Mouse (Mus musculus) hindbrain, embryonic 11.5 days (tissue): ENCODE results near the gene Ugt1a8. TPM values are rescaled to one million over a fixed set of nuclear protein-coding genes. Genes with fewer than 3 reads are reported as not detected.

Experiments used
- ATAC-seq: fragments of 200-750 bp; cut with Nextera tagmentation; 2 replicates; pipeline ENCODE4 v1.8.0; 2017; ENCODE audit warnings: mild to moderate bottlenecking, moderate TSS enrichment, moderate library complexity; ENCODE audit not compliant: low FRiP score
- DNase-seq: peaks from one replicate; pipeline ENCODE4 v3.0.0-alpha.2; 2015; ENCODE audit warnings: low spot score
- H3K27ac ChIP-seq: fragments of 300-500 bp; sonication (generic); 2 replicates; pipeline ENCODE4 v1.5.1; 2014; ENCODE audit warnings: mild to moderate bottlenecking, low read depth, low read length
- H3K27me3 ChIP-seq: fragments of 300-500 bp; sonication (generic); 2 replicates; pipeline ENCODE4 v1.6.1; 2014; ENCODE audit warnings: mild to moderate bottlenecking, low read length, moderate library complexity, mixed read lengths; ENCODE audit not compliant: control insufficient read depth, insufficient read depth
- H3K36me3 ChIP-seq: fragments of 300-500 bp; sonication (generic); 2 replicates; pipeline ENCODE4 v1.6.1; 2014; ENCODE audit warnings: mild to moderate bottlenecking, low read length, moderate library complexity, mixed read lengths; ENCODE audit not compliant: control insufficient read depth, insufficient read depth
- H3K4me1 ChIP-seq: fragments of 300-500 bp; sonication (generic); replicated peaks from 2 replicates; pipeline ENCODE4 v1.6.1; 2014; ENCODE audit warnings: low read length, mixed read lengths; ENCODE audit not compliant: control insufficient read depth, insufficient read depth
- H3K4me2 ChIP-seq: fragments of 300-500 bp; sonication (generic); replicated peaks from 2 replicates; pipeline ENCODE4 v1.6.1; 2014; ENCODE audit warnings: mild to moderate bottlenecking, low read depth, low read length
- H3K4me3 ChIP-seq: fragments of 300-500 bp; sonication (generic); 2 replicates; pipeline ENCODE4 v1.5.1; 2014; ENCODE audit warnings: low read depth, low read length
- H3K9ac ChIP-seq: fragments of 300-500 bp; sonication (generic); 2 replicates; pipeline ENCODE4 v1.6.1; 2014; ENCODE audit warnings: low read depth, low read length
- H3K9me3 ChIP-seq: fragments of 300-500 bp; sonication (generic); 2 replicates; pipeline ENCODE4 v1.6.1; 2016; ENCODE audit warnings: low read length; ENCODE audit not compliant: control insufficient read depth
- WGBS: fragments of 180-500 bp; shearing (Covaris S2); extraction: QIAGEN DNeasy Blood & Tissue Kit; methylation state at CpG from one replicate; pipeline ENCODE4 v1.1.7; 2014; 5-methylcytosine and 5-hydroxymethylcytosine counted together
- polyA plus RNA-seq: library from polyadenylated mRNA; unstranded; fragments of >200 nt; fragmentation: Nextera tagmentation; extraction: Ambion mirVana; gene quantifications from 2 replicates; pipeline ENCODE4 v1.2.1, GENCODE M21; 2014

Gene Ugt1a8
- polyA plus RNA-seq, 1 experiment from 2014 or later, result not detected

DNA sequence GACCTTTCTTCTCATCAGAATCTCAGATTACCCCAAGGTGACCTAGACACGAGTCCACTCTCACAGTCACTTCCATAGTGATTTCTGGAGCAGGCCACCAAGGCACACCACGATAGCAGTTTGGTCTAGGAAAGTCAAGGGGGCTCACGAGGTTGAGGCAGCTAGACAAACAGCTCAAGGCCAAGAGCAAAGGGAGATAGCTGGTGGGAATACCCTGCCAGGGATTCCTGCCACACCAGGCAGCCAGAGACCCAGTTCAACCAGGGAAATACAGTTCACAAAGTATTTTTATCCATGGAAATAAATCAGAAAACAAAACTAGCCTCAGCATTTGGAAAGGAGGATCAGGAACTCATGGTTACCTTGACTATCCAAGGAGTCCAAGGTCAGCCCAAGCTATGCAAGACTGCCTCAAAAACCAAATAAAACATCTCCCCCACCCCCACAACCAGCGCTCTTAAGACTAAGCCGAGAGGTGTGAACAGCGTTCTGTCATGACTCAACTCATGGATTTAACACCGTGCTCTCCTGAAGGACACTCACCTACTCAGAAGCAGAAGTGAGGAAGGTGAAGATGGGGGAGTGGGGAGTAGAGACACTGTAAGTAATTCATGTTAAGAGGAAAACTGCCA is 176.7 kb downstream of the Ugt1a8 start:
- H3K27me3 ChIP-seq, result no peaks in the 10 kb centered on the region
- no peak overlapping the region for H3K4me3 ChIP-seq
- 90% methylated on average over 7 of the region's 7 CpGs for WGBS
- H3K9ac ChIP-seq, result no peak overlapping the region
- no peak overlapping the region for H3K27ac ChIP-seq
- no peak for DNase-seq
- H3K9me3 ChIP-seq, result peaks cover 22% of the 10 kb centered on the region
- ATAC-seq, result no peak
- H3K4me2 ChIP-seq, result no peak overlapping the region
- H3K4me1 ChIP-seq, result no peaks in the 10 kb centered on the region
- H3K36me3 ChIP-seq, result peaks cover 77% of the 10 kb centered on the region

DNA sequence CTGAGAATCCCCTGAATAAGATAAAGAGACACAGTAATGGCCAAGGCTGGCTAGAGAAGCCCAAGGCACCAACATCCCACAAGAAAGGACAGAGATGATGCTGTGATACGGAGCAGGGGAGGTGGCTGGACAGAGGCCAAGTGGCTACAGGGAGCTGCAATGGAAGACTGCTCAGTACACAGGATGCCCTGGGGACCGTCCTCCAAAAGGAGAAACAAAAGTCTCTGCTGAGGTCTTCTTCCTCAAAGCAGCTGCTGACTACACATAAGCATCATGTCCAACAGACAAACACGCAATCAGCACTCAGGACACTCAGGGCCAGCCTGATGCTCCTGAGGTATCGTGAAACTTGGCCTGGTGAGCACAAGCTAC is 177.2 kb downstream of the Ugt1a8 start:
- Histone ChIP-seq H3K27ac (no peak overlapping the region), H3K4me2 (no peak overlapping the region), H3K9ac (no peak overlapping the region), H3K4me3 (no peak overlapping the region), H3K36me3 (peaks cover 81% of the 10 kb centered on the region), H3K9me3 (peaks cover 20% of the 10 kb centered on the region), H3K27me3 (no peaks in the 10 kb centered on the region), H3K4me1 (no peaks in the 10 kb centered on the region)
- ATAC-seq, result no peak
- 77% methylated on average over 4 of the region's 4 CpGs for WGBS
- DNase-seq, result no peak

GRCm38 (mm10) chr1:88266123-88266522 is 178.5 kb downstream of the Ugt1a8 start:
- Histone ChIP-seq H3K27me3 (no peaks in the 10 kb centered on the region), H3K9ac (no peak overlapping the region), H3K4me1 (no peaks in the 10 kb centered on the region), H3K4me3 (no peak overlapping the region), H3K36me3 (peaks cover 81% of the 10 kb centered on the region), H3K9me3 (peaks cover 12% of the 10 kb centered on the region), H3K27ac (no peak overlapping the region), H3K4me2 (no peak overlapping the region)
- 88% methylated on average over 13 of the region's 13 CpGs for WGBS
- DNase-seq (no peak), ATAC-seq (no peak)

- no peaks in the 10 kb centered on the region for H3K27me3 ChIP-seq
- H3K4me1 ChIP-seq, result no peaks in the 10 kb centered on the region
- H3K9ac ChIP-seq, result no peak overlapping the region
- H3K4me2 ChIP-seq, result no peak overlapping the region
- peaks cover 84% of the 10 kb centered on the region for H3K36me3 ChIP-seq
- WGBS, result 94% methylated on average over 6 of the region's 6 CpGs
- DNase-seq, result no peak
- no peak overlapping the region for H3K4me3 ChIP-seq
- H3K27ac ChIP-seq, result no peak overlapping the region
- peaks cover 10% of the 10 kb centered on the region; the same call in 1 of the 2 replicates for H3K9me3 ChIP-seq
- peak; percentile 20; the same call in 1 of the 2 replicates for ATAC-seq
Observed at GRCm38 (mm10) chr1:88267489-88267888, 179.9 kb downstream of the Ugt1a8 start.

- Histone ChIP-seq H3K9ac (no peak overlapping the region), H3K4me1 (no peaks in the 10 kb centered on the region), H3K4me3 (no peak overlapping the region), H3K27ac (no peak overlapping the region), H3K27me3 (no peaks in the 10 kb centered on the region), H3K9me3 (peaks cover 10% of the 10 kb centered on the region; the same call in 1 of the 2 replicates), H3K36me3 (peaks cover 82% of the 10 kb centered on the region), H3K4me2 (no peak overlapping the region)
- ATAC-seq (no peak), DNase-seq (no peak)
- WGBS, result 89% methylated on average over 6 of the region's 6 CpGs
Observed at GRCm38 (mm10) chr1:88268070-88268469, 180.5 kb downstream of the Ugt1a8 start.

Other genes with a start within 250 kb of the Ugt1a8 start
- 28.3 and 30.8 TPM in 2 replicates for gene Dgkd, start 234.5 kb upstream of the Ugt1a8 start, polyA plus RNA-seq
- gene Usp40, start 79.3 kb upstream of the Ugt1a8 start, polyA plus RNA-seq, result 25.8 and 31.2 TPM in 2 replicates
- not detected in 2 replicates for gene Ugt1a10, start 32.4 kb upstream of the Ugt1a8 start, polyA plus RNA-seq
- not detected in 2 replicates for gene Ugt1a9, start 17.0 kb upstream of the Ugt1a8 start, polyA plus RNA-seq
- 1.0 and 1.1 TPM in 2 replicates for gene Ugt1a7c, start 7.2 kb downstream of the Ugt1a8 start, polyA plus RNA-seq
- 0.17 TPM in 1 of 2 replicates, not detected in the other for gene Ugt1a6b, start 15.4 kb downstream of the Ugt1a8 start, polyA plus RNA-seq
- 0.49 and 0.67 TPM in 2 replicates for gene Ugt1a6a, start 47.0 kb downstream of the Ugt1a8 start, polyA plus RNA-seq
- not detected in 2 replicates for gene Ugt1a5, start 78.2 kb downstream of the Ugt1a8 start, polyA plus RNA-seq
- gene Ugt1a2, start 112.8 kb downstream of the Ugt1a8 start, polyA plus RNA-seq, result not detected in 2 replicates
- gene Dnajb3, start 118.0 kb downstream of the Ugt1a8 start, polyA plus RNA-seq, result 14.0 and 14.7 TPM in 2 replicates
- gene Ugt1a1, start 124.1 kb downstream of the Ugt1a8 start, polyA plus RNA-seq, result not detected in 2 replicates
- gene Mroh2a, start 139.2 kb downstream of the Ugt1a8 start, polyA plus RNA-seq, result 1.3 and 1.7 TPM in 2 replicates
- 126 and 136 TPM in 2 replicates for gene Hjurp, start 189.8 kb downstream of the Ugt1a8 start, polyA plus RNA-seq
- not detected in 2 replicates for gene Trpm8, start 189.8 kb downstream of the Ugt1a8 start, polyA plus RNA-seq